Mouse (Mus musculus) lung, postnatal 0 days (tissue): ENCODE results near the gene Gm11549.

Source experiments
- CTCF ChIP-seq: IDR thresholded peaks from 2 replicates; pipeline ENCODE4 v1.5.1; 2016; ENCODE audit warnings: antibody characterized with exemption, mild to moderate bottlenecking
- EP300 ChIP-seq: IDR thresholded peaks from 2 replicates; pipeline ENCODE4 v1.6.1; 2016; ENCODE audit warnings: antibody characterized with exemption, mild to moderate bottlenecking, control low read depth

DNA sequence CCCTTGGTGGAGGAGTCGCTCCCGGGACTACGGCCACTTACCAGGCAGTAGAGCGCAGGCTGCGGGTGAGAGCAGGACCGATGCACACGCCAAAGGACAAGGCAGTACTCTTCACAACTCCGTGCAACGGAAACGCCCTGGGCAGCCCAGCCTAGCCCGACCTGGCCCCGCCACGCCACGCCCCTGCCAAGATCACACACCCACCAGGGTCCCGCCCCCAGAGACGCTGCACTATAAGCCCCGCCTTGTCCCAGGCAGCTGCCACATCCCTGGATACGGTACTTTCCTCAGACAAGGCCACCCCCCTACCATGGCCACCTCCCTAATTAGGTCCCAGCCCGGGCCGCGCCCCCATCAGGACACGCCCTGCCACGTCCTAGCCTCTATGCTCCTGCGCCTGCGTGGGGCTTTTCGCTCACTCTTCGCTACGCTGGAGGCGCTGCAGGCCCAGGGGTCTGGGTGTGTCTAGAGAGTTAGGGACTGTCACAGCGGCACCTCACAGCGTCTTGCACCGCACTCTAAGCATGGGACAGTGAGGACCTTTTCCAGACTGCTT is 46.0 kb downstream of the Gm11549 start, which contains the start of the genes Anxa5 and 1810062G17Rik:
- peak; percentile 87 for TF ChIP-seq CTCF
- TF ChIP-seq EP300 = no peak; the same call in 1 of the 2 replicates
